Mouse (Mus musculus): ENCODE measurements around the gene Man2a1. TPM values are rescaled to one million over a fixed set of nuclear protein-coding genes. Genes with fewer than 3 reads are reported as not detected.

Man2a1 gene
- polyA plus RNA-seq, 1 experiment from 2014 or later: 11.5 TPM

GRCm38 (mm10) chr17:64763491-64763890, 163.0 kb downstream of the Man2a1 start:
- Histone ChIP-seq H3K4me2 (ENCODE audit: low read depth, low read length) (no peak overlapping the region), H3K27ac (ENCODE audit: low read depth) (no peak overlapping the region), H3K36me3 (replicated peaks; ENCODE audit: insufficient read depth, low read length) (no peaks in the 10 kb centered on the region), H3K4me3 (ENCODE audit: low read depth, low read length) (no peak overlapping the region), H3K9ac (replicated peaks) (no peak overlapping the region), H3K27me3 (ENCODE audit: insufficient read depth, low read length) (no peaks in the 10 kb centered on the region), H3K9me3 (ENCODE audit: low read length) (no peaks in the 10 kb centered on the region), H3K4me1 (ENCODE audit: insufficient read depth) (no peaks in the 10 kb centered on the region)
- WGBS (ENCODE audit: insufficient replicate concordance): 94% methylated on average over 4 of the region's 4 CpGs
- no peak for ATAC-seq
- DNase-seq: no peak
- TF ChIP-seq EP300 (IDR thresholded peaks at IDR 0.05; ENCODE audit: low read depth) (no peak), CTCF (IDR thresholded peaks at IDR 0.05; ENCODE audit: low read depth) (no peak)

- ATAC-seq (no peak), DNase-seq (no peak)
- H3K4me1 ChIP-seq (ENCODE audit: insufficient read depth): no peaks in the 10 kb centered on the region
- H3K9me3 ChIP-seq (ENCODE audit: low read length): no peaks in the 10 kb centered on the region
- TF ChIP-seq CTCF (IDR thresholded peaks at IDR 0.05; ENCODE audit: low read depth): no peak
- no peak for TF ChIP-seq EP300 (IDR thresholded peaks at IDR 0.05; ENCODE audit: low read depth)
- H3K27ac ChIP-seq (ENCODE audit: low read depth): no peak overlapping the region
- H3K27me3 ChIP-seq (ENCODE audit: insufficient read depth, low read length): no peaks in the 10 kb centered on the region
- no peak overlapping the region for H3K4me2 ChIP-seq (ENCODE audit: low read depth, low read length)
- no peak overlapping the region for H3K4me3 ChIP-seq (ENCODE audit: low read depth, low read length)
- H3K9ac ChIP-seq (replicated peaks): no peak overlapping the region
- WGBS (ENCODE audit: insufficient replicate concordance): 80% methylated on average over 11 of the region's 11 CpGs
- no peaks in the 10 kb centered on the region for H3K36me3 ChIP-seq (replicated peaks; ENCODE audit: insufficient read depth, low read length)
Measured at GRCm38 (mm10) chr17:64764175-64765122, 163.9 kb downstream of the Man2a1 start.

- WGBS (ENCODE audit: insufficient replicate concordance): 73% methylated on average over 9 of the region's 9 CpGs
- Histone ChIP-seq H3K9ac (replicated peaks) (no peak overlapping the region), H3K9me3 (ENCODE audit: low read length) (no peaks in the 10 kb centered on the region), H3K36me3 (replicated peaks; ENCODE audit: insufficient read depth, low read length) (no peaks in the 10 kb centered on the region), H3K27ac (ENCODE audit: low read depth) (no peak overlapping the region), H3K4me1 (ENCODE audit: insufficient read depth) (no peaks in the 10 kb centered on the region), H3K4me2 (ENCODE audit: low read depth, low read length) (no peak overlapping the region), H3K4me3 (ENCODE audit: low read depth, low read length) (no peak overlapping the region), H3K27me3 (ENCODE audit: insufficient read depth, low read length) (no peaks in the 10 kb centered on the region)
- ATAC-seq (no peak), DNase-seq (no peak)
- TF ChIP-seq CTCF (IDR thresholded peaks at IDR 0.05; ENCODE audit: low read depth): no peak
- no peak for TF ChIP-seq EP300 (IDR thresholded peaks at IDR 0.05; ENCODE audit: low read depth)
Measured at GRCm38 (mm10) chr17:64765286-64765685, 164.8 kb downstream of the Man2a1 start.

DNA sequence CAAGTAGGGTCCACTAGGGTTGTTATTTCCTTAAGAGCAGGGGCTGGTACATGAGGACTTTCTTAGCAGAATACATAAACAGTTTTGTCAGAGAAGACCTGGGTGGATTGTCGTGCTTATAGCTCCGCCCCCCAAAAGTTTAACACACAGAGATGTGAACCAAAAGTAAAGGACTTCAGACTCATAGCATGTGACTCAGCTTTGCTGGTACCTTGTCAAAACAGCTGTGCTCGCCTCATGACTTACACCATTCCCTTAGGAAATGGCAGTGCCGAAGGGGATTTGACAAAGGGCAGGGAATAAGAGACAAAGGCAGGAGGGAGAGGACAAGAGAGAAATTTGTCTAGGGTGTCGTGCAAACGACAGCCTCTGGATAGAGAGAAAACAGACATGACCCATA, 166.0 kb downstream of the Man2a1 start:
- no peak for DNase-seq
- 60% methylated on average over 6 of the region's 6 CpGs for WGBS (ENCODE audit: insufficient replicate concordance)

GRCm38 (mm10) chr17:64770277-64770676, 169.7 kb downstream of the Man2a1 start:
- Histone ChIP-seq H3K27me3 (ENCODE audit: insufficient read depth, low read length) (no peaks in the 10 kb centered on the region), H3K4me2 (ENCODE audit: low read depth, low read length) (no peak overlapping the region), H3K9me3 (ENCODE audit: low read length) (no peaks in the 10 kb centered on the region), H3K27ac (ENCODE audit: low read depth) (no peak overlapping the region), H3K9ac (replicated peaks) (no peak overlapping the region), H3K4me3 (ENCODE audit: low read depth, low read length) (no peak overlapping the region), H3K36me3 (replicated peaks; ENCODE audit: insufficient read depth, low read length) (no peaks in the 10 kb centered on the region), H3K4me1 (ENCODE audit: insufficient read depth) (no peaks in the 10 kb centered on the region)
- WGBS (ENCODE audit: insufficient replicate concordance): 80% methylated on average over 1 of the region's 1 CpGs
- TF ChIP-seq EP300 (IDR thresholded peaks at IDR 0.05; ENCODE audit: low read depth) (no peak), CTCF (IDR thresholded peaks at IDR 0.05; ENCODE audit: low read depth) (no peak)
- ATAC-seq (no peak), DNase-seq (no peak)

More for the DNA sequence above, 166.0 kb downstream of the Man2a1 start:
- TF ChIP-seq EP300 (IDR thresholded peaks at IDR 0.05; ENCODE audit: low read depth) (no peak), CTCF (IDR thresholded peaks at IDR 0.05; ENCODE audit: low read depth) (no peak)
- no peak overlapping the region for H3K4me3 ChIP-seq (ENCODE audit: low read depth, low read length)
- H3K9ac ChIP-seq (replicated peaks): no peak overlapping the region
- no peaks in the 10 kb centered on the region for H3K4me1 ChIP-seq (ENCODE audit: insufficient read depth)
- no peaks in the 10 kb centered on the region for H3K36me3 ChIP-seq (replicated peaks; ENCODE audit: insufficient read depth, low read length)
- H3K4me2 ChIP-seq (ENCODE audit: low read depth, low read length): no peak overlapping the region
- no peak for ATAC-seq
- no peaks in the 10 kb centered on the region for H3K27me3 ChIP-seq (ENCODE audit: insufficient read depth, low read length)
- no peak overlapping the region for H3K27ac ChIP-seq (ENCODE audit: low read depth)
- H3K9me3 ChIP-seq (ENCODE audit: low read length): no peaks in the 10 kb centered on the region

DNA sequence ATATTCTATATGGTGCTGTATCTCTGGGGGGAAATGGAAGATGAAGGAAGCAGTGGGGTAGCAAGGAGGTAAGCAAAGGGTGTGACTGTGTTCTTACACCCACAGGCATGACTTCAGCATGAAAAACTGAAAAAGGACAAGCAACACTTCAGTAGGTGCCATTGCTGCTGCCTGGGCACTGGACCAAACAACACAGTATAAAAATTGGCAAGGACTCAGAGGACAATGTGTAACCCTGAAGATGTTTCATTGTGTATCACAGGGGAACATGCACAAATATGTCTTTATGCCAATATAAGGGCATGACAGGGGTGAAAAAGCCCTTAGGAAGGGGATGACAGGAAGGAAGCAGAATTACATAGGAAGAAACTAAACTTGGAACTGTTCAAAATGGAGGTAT, 172.1 kb downstream of the Man2a1 start:
- Histone ChIP-seq H3K27me3 (ENCODE audit: insufficient read depth, low read length) (no peaks in the 10 kb centered on the region), H3K4me1 (ENCODE audit: insufficient read depth) (no peaks in the 10 kb centered on the region), H3K36me3 (replicated peaks; ENCODE audit: insufficient read depth, low read length) (no peaks in the 10 kb centered on the region), H3K27ac (ENCODE audit: low read depth) (no peak overlapping the region), H3K4me3 (ENCODE audit: low read depth, low read length) (no peak overlapping the region), H3K9ac (replicated peaks) (no peak overlapping the region), H3K9me3 (ENCODE audit: low read length) (no peaks in the 10 kb centered on the region), H3K4me2 (ENCODE audit: low read depth, low read length) (no peak overlapping the region)
- no peak for TF ChIP-seq CTCF (IDR thresholded peaks at IDR 0.05; ENCODE audit: low read depth)
- no peak for TF ChIP-seq EP300 (IDR thresholded peaks at IDR 0.05; ENCODE audit: low read depth)
- no peak for DNase-seq
- no peak for ATAC-seq

All from liver, postnatal 0 days (tissue).